Mouse (Mus musculus) E14TG2a.4 (cell line): Measurements from ENCODE around the gene Selenon.

Experiments used
- CTCF ChIP-seq: conservative IDR thresholded peaks from 2 replicates; pipeline ENCODE4 v1.5.1; 2014; ENCODE audit warnings: low read length
- POU5F1 ChIP-seq: IDR thresholded peaks from 2 replicates; pipeline ENCODE4 v1.6.1; 2014; ENCODE audit warnings: low read length, borderline replicate concordance

GRCm38 (mm10) chr4:134523447-134523846, 28.5 kb downstream of the Selenon start:
- TF ChIP-seq CTCF (no peak), POU5F1 (no peak)
